Mouse (Mus musculus) forebrain, postnatal 0 days (tissue): Measurements from ENCODE around the gene Chd2. TPM values are rescaled to one million over a fixed set of nuclear protein-coding genes. Genes with fewer than 3 reads are reported as not detected.

Source experiments
- ATAC-seq: fragments of 200-750 bp; cut with Nextera tagmentation; 2 replicates; pipeline ENCODE4 v1.8.0; 2017; ENCODE audit warnings: mild to moderate bottlenecking, moderate library complexity
- DNase-seq: peaks from one replicate; pipeline ENCODE4 v3.0.0-alpha.2; 2015
- H3K27ac ChIP-seq: fragments of 300-500 bp; sonication (generic); 2 replicates; pipeline ENCODE4 v1.5.1; 2014; ENCODE audit warnings: low read depth, mild to moderate bottlenecking, antibody characterized with exemption, low read length, moderate library complexity, mixed read lengths
- H3K27me3 ChIP-seq: fragments of 300-500 bp; sonication (generic); 2 replicates; pipeline ENCODE4 v1.6.1; 2014; ENCODE audit warnings: mild to moderate bottlenecking, low read length, mixed read lengths; ENCODE audit not compliant: insufficient read depth
- H3K36me3 ChIP-seq: fragments of 300-500 bp; sonication (generic); 2 replicates; pipeline ENCODE4 v1.6.1; 2014; ENCODE audit warnings: mild to moderate bottlenecking, moderate library complexity; ENCODE audit not compliant: insufficient read depth
- H3K4me1 ChIP-seq: fragments of 300-500 bp; sonication (generic); 2 replicates; pipeline ENCODE4 v1.6.1; 2014; ENCODE audit warnings: antibody characterized with exemption; ENCODE audit not compliant: insufficient read depth
- H3K4me2 ChIP-seq: fragments of 300-500 bp; sonication (generic); 2 replicates; pipeline ENCODE4 v1.6.1; 2014; ENCODE audit warnings: low read depth, mild to moderate bottlenecking, moderate library complexity
- H3K4me3 ChIP-seq: fragments of 300-500 bp; sonication (generic); 2 replicates; pipeline ENCODE4 v1.5.1; 2014; ENCODE audit warnings: low read depth, low read length, mixed read lengths
- H3K9ac ChIP-seq: fragments of 300-500 bp; sonication (generic); 2 replicates; pipeline ENCODE4 v1.6.1; 2014; ENCODE audit warnings: mild to moderate bottlenecking
- H3K9me3 ChIP-seq: fragments of 300-500 bp; sonication (generic); 2 replicates; pipeline ENCODE4 v1.6.1; 2016; ENCODE audit warnings: low read length
- CTCF ChIP-seq: sonication (generic); IDR thresholded peaks from 2 replicates; pipeline ENCODE4 v1.5.1; 2016; ENCODE audit warnings: antibody characterized with exemption, control low read depth, low read depth
- WGBS: fragments of 180-500 bp; shearing (Covaris S2); extraction: QIAGEN DNeasy Blood & Tissue Kit; methylation state at CpG from one replicate; pipeline ENCODE4 v1.1.7; 2014; 5-methylcytosine and 5-hydroxymethylcytosine counted together
- polyA plus RNA-seq: library from polyadenylated mRNA; unstranded; fragments of >200 nt; fragmentation: Nextera tagmentation; extraction: Ambion mirVana; gene quantifications from 2 replicates; pipeline ENCODE4 v1.2.1, GENCODE M21; 2015
- total RNA-seq: library from RNA; depleted of rRNA; stranded (reverse); fragments of >200 nt; gene quantifications from 2 replicates; pipeline ENCODE4 v1.2.3, GENCODE M21; 2014; rRNA removed

The Chd2 gene
- 31.9 and 53.9 TPM in 2 replicates for total RNA-seq
- polyA plus RNA-seq = 20.2 and 32.0 TPM in 2 replicates

DNA sequence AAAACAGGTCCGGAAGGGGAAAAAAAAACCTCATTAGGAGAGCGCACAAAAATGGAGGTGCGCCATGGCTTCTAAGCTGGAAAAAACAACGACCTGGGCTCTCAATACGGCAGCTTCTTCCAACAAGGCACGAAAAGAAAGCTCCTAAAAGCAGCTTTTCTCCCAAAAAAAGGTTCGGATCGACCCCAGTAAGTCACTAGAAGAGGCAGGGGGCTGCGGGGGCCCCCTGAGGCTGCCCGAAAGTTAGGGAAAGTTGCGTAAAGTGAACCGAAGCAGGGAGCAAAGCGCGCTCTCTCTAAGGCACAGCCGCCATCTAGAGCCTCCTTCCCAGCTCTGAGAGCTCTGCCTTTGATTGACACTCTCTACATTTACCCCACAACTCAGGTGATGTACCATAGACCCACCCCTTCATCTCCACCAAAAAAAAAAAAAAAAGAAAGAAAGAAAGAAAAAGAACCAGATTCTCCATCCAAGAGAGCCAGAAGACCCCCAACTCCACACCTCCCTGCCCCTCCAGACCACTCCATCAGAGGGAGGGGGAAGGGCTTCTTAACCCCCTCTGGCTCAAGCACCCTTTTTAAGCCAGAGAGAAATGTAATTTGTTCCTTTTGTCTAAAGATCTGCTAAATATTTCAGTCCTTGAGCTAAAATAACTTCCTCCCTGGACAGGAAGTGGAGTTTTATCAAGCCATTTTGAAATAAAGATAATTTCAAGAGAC is at the start of gene Chd2:
Gene Chd2 (minus strand): TSS at position 419 of the 719 bp plus-strand sequence.
- under 1% methylated on average over 15 of the region's 15 CpGs for WGBS

GRCm38 (mm10) chr7:73590757-73591156 is 49.1 kb upstream of the Chd2 start:
- no peak for ATAC-seq

More for the DNA sequence above, at the start of gene Chd2:
- H3K9me3 ChIP-seq = no peaks in the 10 kb centered on the region
- H3K4me1 ChIP-seq = peaks cover 9% of the 10 kb centered on the region
- TF ChIP-seq CTCF = no peak
- H3K4me3 ChIP-seq = peak within 1 kb of the TSS; percentile 52
- H3K27me3 ChIP-seq = no peaks in the 10 kb centered on the region
- H3K27ac ChIP-seq = peak within 1 kb of the TSS; percentile 96
- peak; percentile 38 for ATAC-seq
- H3K36me3 ChIP-seq = peaks cover 3% of the 10 kb centered on the region; the same call in 1 of the 2 replicates
- peak; percentile 80 for DNase-seq
- peak within 1 kb of the TSS; percentile 53 for H3K4me2 ChIP-seq
- peak within 1 kb of the TSS; percentile 71 for H3K9ac ChIP-seq

DNA sequence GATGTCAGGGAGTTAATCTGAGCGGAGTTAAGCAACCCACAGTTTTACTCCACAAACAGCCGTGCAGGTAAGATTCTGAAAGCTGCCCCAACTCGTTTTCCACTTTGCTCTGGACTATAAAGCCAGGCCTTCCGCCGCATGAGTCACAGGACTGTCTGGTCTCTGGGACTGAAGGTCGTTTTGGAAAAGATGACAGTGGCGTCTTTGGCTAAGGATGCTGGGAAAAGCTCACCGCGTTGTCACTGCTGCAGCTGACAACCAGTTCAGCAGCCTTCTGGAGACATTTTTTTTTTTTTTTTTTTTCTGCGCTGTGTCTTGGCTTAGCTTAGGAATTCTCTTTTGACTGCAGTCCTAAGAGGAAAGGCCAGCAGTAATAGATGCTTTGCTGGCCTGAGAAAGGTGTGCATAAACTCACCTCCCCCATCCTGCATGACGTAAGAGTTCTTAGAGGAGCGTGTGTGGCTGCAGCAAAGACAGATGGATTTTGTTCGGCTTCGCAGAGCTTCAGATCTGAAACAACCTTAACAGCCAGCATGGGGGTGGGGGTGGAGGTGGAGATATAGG is 47.7 kb upstream of the Chd2 start:
- ATAC-seq = peak; percentile 46
- no peak overlapping the region for H3K4me3 ChIP-seq
- peaks cover 10% of the 10 kb centered on the region; the same call in 1 of the 2 replicates for H3K4me1 ChIP-seq
- DNase-seq = peak; percentile 69
- peak overlapping the region; percentile 34 for H3K4me2 ChIP-seq
- WGBS = 32% methylated on average over 14 of the region's 14 CpGs
- H3K27ac ChIP-seq = peak overlapping the region; percentile 74
- H3K36me3 ChIP-seq = no peaks in the 10 kb centered on the region
- no peaks in the 10 kb centered on the region for H3K9me3 ChIP-seq
- H3K27me3 ChIP-seq = no peaks in the 10 kb centered on the region
- H3K9ac ChIP-seq = peak overlapping the region; percentile 31
- no peak for TF ChIP-seq CTCF

More at GRCm38 (mm10) chr7:73590757-73591156, 49.1 kb upstream of the Chd2 start:
- WGBS = 92% methylated on average over 5 of the region's 5 CpGs
- no peak for DNase-seq
- H3K27me3 ChIP-seq = no peaks in the 10 kb centered on the region
- no peak for TF ChIP-seq CTCF
- no peak overlapping the region for H3K9ac ChIP-seq
- no peak overlapping the region for H3K4me2 ChIP-seq
- H3K4me3 ChIP-seq = no peak overlapping the region
- no peak overlapping the region for H3K27ac ChIP-seq
- peaks cover 8% of the 10 kb centered on the region; the same call in 1 of the 2 replicates for H3K4me1 ChIP-seq
- no peaks in the 10 kb centered on the region for H3K36me3 ChIP-seq
- no peaks in the 10 kb centered on the region for H3K9me3 ChIP-seq

DNA sequence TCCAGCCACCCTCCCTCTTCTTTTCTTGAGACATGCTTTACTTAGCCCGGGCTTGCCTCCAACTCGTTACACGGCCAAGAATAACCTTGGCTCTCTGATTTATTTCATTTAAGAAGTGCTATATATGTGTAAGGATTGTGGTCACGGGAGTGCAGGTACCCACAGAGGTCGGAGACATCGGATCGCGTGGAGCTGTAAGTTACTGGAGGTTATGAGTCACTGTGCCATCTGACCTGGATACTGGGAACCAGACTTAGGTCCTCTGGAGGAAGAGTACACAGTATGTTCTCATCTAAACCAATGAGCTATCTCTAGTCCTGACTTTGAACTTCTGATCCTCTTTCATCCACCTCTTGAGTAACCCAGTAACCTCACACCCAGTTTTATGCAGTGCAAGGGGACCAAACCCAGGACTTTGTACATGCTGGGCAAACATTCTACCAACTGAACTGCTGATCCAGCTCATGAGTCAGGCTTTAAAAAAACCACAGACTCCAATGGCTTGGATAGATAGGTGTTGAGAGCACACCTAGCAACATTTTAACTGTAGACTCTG is 46.8 kb upstream of the Chd2 start:
- Histone ChIP-seq H3K36me3 (no peaks in the 10 kb centered on the region), H3K27ac (peak overlapping the region; percentile 74), H3K27me3 (no peaks in the 10 kb centered on the region), H3K9me3 (no peaks in the 10 kb centered on the region), H3K4me1 (peaks cover 13% of the 10 kb centered on the region; the same call in 1 of the 2 replicates), H3K4me3 (no peak overlapping the region), H3K4me2 (no peak overlapping the region), H3K9ac (no peak overlapping the region)
- ATAC-seq (no peak), DNase-seq (no peak)
- no peak for TF ChIP-seq CTCF
- WGBS = 61% methylated on average over 8 of the region's 8 CpGs

- H3K9me3 ChIP-seq = no peaks in the 10 kb centered on the region
- no peak overlapping the region for H3K4me3 ChIP-seq
- WGBS = 88% methylated on average over 6 of the region's 6 CpGs
- DNase-seq (no peak), ATAC-seq (no peak)
- H3K27ac ChIP-seq = no peak overlapping the region
- H3K4me2 ChIP-seq = no peak overlapping the region
- TF ChIP-seq CTCF = no peak
- no peaks in the 10 kb centered on the region for H3K27me3 ChIP-seq
- H3K9ac ChIP-seq = no peak overlapping the region
- peaks cover 13% of the 10 kb centered on the region; the same call in 1 of the 2 replicates for H3K4me1 ChIP-seq
- no peaks in the 10 kb centered on the region for H3K36me3 ChIP-seq
Measured at GRCm38 (mm10) chr7:73586717-73587116, 45.1 kb upstream of the Chd2 start.

DNA sequence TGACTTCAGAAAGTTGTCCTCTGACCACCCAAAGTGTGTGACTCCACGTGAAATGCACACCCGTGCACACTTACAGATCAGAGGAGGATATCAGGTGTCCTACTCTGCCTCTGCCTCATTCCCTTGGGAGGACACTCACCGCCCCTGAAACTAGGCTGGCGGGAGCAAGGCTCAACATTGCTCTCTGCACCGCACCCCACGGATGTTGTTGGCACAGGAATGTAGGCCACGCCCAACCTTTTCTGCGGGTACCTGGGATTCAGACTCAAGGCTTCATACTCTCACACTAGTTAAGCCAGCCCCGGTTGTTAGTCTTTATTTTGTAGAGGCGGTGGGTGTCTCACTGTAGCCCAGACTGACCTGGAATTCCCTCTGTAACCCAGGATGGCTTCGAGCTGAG is 44.6 kb upstream of the Chd2 start:
- H3K4me2 ChIP-seq = no peak overlapping the region
- no peak overlapping the region for H3K9ac ChIP-seq
- WGBS = 81% methylated on average over 11 of the region's 11 CpGs
- no peaks in the 10 kb centered on the region for H3K9me3 ChIP-seq
- ATAC-seq (no peak), DNase-seq (no peak)
- H3K27ac ChIP-seq = no peak overlapping the region
- H3K4me1 ChIP-seq = peaks cover 13% of the 10 kb centered on the region; the same call in 1 of the 2 replicates
- TF ChIP-seq CTCF = no peak
- no peaks in the 10 kb centered on the region for H3K27me3 ChIP-seq
- no peaks in the 10 kb centered on the region for H3K36me3 ChIP-seq
- H3K4me3 ChIP-seq = no peak overlapping the region
